Mouse (Mus musculus) ES-E14 (cell line): ENCODE measurements at regions not wholly inside any gene's neighbourhood (a gene's known extent, or its start where the extent isn't known, plus 50 kb on each side); places are given as distances from the start of the nearest gene placed in this dataset.

Experiments used
- CHD2 ChIP-seq: IDR thresholded peaks from 2 replicates; pipeline ENCODE4 v1.6.1; 2014; ENCODE audit warnings: mild to moderate bottlenecking, low read depth, low read length, inconsistent platforms
- HCFC1 ChIP-seq: IDR thresholded peaks from 2 replicates; pipeline ENCODE4 v1.6.1; 2012; ENCODE audit warnings: low read length, inconsistent platforms, borderline replicate concordance; ENCODE audit not compliant: insufficient read depth
- MAFK ChIP-seq: IDR thresholded peaks from 2 replicates; pipeline ENCODE4 v1.6.1; 2014; ENCODE audit warnings: mild to moderate bottlenecking, low read depth, low read length, inconsistent platforms; ENCODE audit not compliant: insufficient read depth
- ZC3H11A ChIP-seq: IDR thresholded peaks from 2 replicates; pipeline ENCODE4 v1.6.1; 2012; ENCODE audit warnings: low read depth, mild to moderate bottlenecking, inconsistent platforms, low read length, borderline replicate concordance
- ZNF384 ChIP-seq: IDR thresholded peaks from 2 replicates; pipeline ENCODE4 v1.6.1; 2012; ENCODE audit warnings: low read depth, low read length, inconsistent platforms

- no peak for TF ChIP-seq HCFC1
- no peak for TF ChIP-seq ZNF384
- TF ChIP-seq CHD2, result no peak
- no peak for TF ChIP-seq MAFK
- no peak for TF ChIP-seq ZC3H11A
These were observed 93.6 kb downstream of the 1190002N15Rik start for GRCm38 (mm10) chr9:94444140-94444789.
